8 mouse cellular contexts compared by ENCODE assay signal in genomic region chr6:115360776-115361605, GRCm38 (mm10). TPM values are rescaled to one million over a fixed set of nuclear protein-coding genes. Genes with fewer than 3 reads are reported as not detected.
DNase-seq lines count a peak whose midpoint lies in the region; ATAC-seq and TF ChIP-seq lines count a peak whose summit lies in the region.

TSS of gene Pparg (plus strand) at chr6:115360951.

- peak; percentile 21 for DNase-seq in ES-E14 (ENCODE audit: low read depth, low spot score)
- no peak for DNase-seq in heart, postnatal 0 days (ENCODE audit: low spot score)
- DNase-seq in kidney, postnatal 36 days: peak; percentile 39 to 79
- DNase-seq in lung, postnatal 0 days (ENCODE audit: low spot score): peak; percentile 58
- DNase-seq in ovary, postnatal 14 days (ENCODE audit: low spot score): peak; percentile 13
- DNase-seq in urinary bladder, postnatal 25 days (ENCODE audit: low spot score): peak; percentile 60

- TF ChIP-seq EP300 in heart, postnatal 0 days (IDR thresholded peaks at IDR 0.05; ENCODE audit: low read depth): no peak
- no peak for TF ChIP-seq EP300 in lung, postnatal 0 days (IDR thresholded peaks at IDR 0.05)

- no peaks in the 10 kb centered on the region for H3K9me3 ChIP-seq in ES-E14 (ENCODE audit: control insufficient read depth, insufficient read depth, low read depth, low read length)
- no peaks in the 10 kb centered on the region for H3K9me3 ChIP-seq in forebrain, embryonic 15.5 days
- H3K9me3 ChIP-seq in heart, postnatal 0 days (replicated peaks; ENCODE audit: control insufficient read depth, low read length): peaks cover 6% of the 10 kb centered on the region; the same call in 1 of the 2 replicates
- H3K9me3 ChIP-seq in lung, postnatal 0 days (ENCODE audit: low read length): no peaks in the 10 kb centered on the region

- peaks cover 0 to 2% of the 10 kb centered on the region in 2 experiments; a peak in 1 of 4 replicates for H3K4me1 ChIP-seq in ES-E14 (ENCODE audit: control insufficient read depth in 2 of 2, insufficient read depth in 2 of 2, low read length in 2 of 2, poor library complexity in 1 of 2)
- H3K4me1 ChIP-seq in forebrain, embryonic 15.5 days: peaks cover 15% of the 10 kb centered on the region
- H3K4me1 ChIP-seq in heart, postnatal 0 days (ENCODE audit: control insufficient read depth, insufficient read depth): no peaks in the 10 kb centered on the region
- H3K4me1 ChIP-seq in lung, postnatal 0 days (ENCODE audit: insufficient read depth, low read depth, low read length): 0 out of 2 replicates have a peak, but pooled peaks cover 3% of the 10 kb centered on the region

- under 1% methylated on average over 74 of the region's 76 CpGs for WGBS in forebrain, embryonic 15.5 days
- under 1% methylated on average over 72 of the region's 76 CpGs for WGBS in heart, postnatal 0 days
- WGBS in lung, postnatal 0 days: under 1% methylated on average over 65 of the region's 76 CpGs

- peak within 1 kb of the TSS; percentile 59 to 60 for H3K4me3 ChIP-seq in ES-E14 (ENCODE audit: insufficient read depth in 1 of 2, low read depth in 1 of 2, low read length in 2 of 2, poor library complexity in 1 of 2, severe bottlenecking in 1 of 2)
- peak within 1 kb of the TSS; percentile 54 for H3K4me3 ChIP-seq in forebrain, embryonic 15.5 days
- peak within 1 kb of the TSS; percentile 53 for H3K4me3 ChIP-seq in heart, postnatal 0 days (ENCODE audit: low read depth, low read length)
- peak within 1 kb of the TSS; percentile 61 for H3K4me3 ChIP-seq in lung, postnatal 0 days (ENCODE audit: low read depth, low read length)

- H3K9ac ChIP-seq in ES-E14 (ENCODE audit: insufficient read depth, low read depth, low read length, poor library complexity, severe bottlenecking): peak within 1 kb of the TSS; percentile 33; the same call in 1 of the 2 replicates
- H3K9ac ChIP-seq in forebrain, embryonic 15.5 days (replicated peaks): peak within 1 kb of the TSS; percentile 43
- peak within 1 kb of the TSS; percentile 50 for H3K9ac ChIP-seq in heart, postnatal 0 days (replicated peaks; ENCODE audit: low read depth, low read length)
- peak within 1 kb of the TSS; percentile 38; the same call in 1 of the 2 replicates for H3K9ac ChIP-seq in lung, postnatal 0 days (replicated peaks; ENCODE audit: low read depth)

- in situ Hi-C loops in ES-E14 (cut with MboI; ENCODE audit: low sequenced_read_pairs in 2 of 2, unreplicated experiment in 2 of 2): no loop called here

- H3K27ac ChIP-seq in ES-E14 (ENCODE audit: insufficient read depth, low read depth, low read length, poor library complexity, severe bottlenecking): no peak within 1 kb of the TSS
- no peak within 1 kb of the TSS for H3K27ac ChIP-seq in forebrain, embryonic 15.5 days (replicated peaks)
- H3K27ac ChIP-seq in heart, postnatal 0 days (ENCODE audit: low read depth): peak within 1 kb of the TSS; percentile 36
- no peak within 1 kb of the TSS for H3K27ac ChIP-seq in lung, postnatal 0 days (ENCODE audit: low read length)

- peak; percentile 12; the same call in 1 of the 2 replicates for TF ChIP-seq CTCF in heart, postnatal 0 days (IDR thresholded peaks at IDR 0.05; ENCODE audit: low read depth)
- peak; percentile 38 for TF ChIP-seq CTCF in lung, postnatal 0 days (IDR thresholded peaks at IDR 0.05)

- no peaks in the 10 kb centered on the region for H3K36me3 ChIP-seq in ES-E14 (ENCODE audit: control insufficient read depth, insufficient read depth, low read length, poor library complexity, severe bottlenecking)
- H3K36me3 ChIP-seq in forebrain, embryonic 15.5 days: no peaks in the 10 kb centered on the region
- no peaks in the 10 kb centered on the region for H3K36me3 ChIP-seq in heart, postnatal 0 days (replicated peaks; ENCODE audit: control insufficient read depth, insufficient read depth, low read length)
- no peaks in the 10 kb centered on the region for H3K36me3 ChIP-seq in lung, postnatal 0 days (ENCODE audit: insufficient read depth, low read length)

- H3K4me2 ChIP-seq in forebrain, embryonic 15.5 days (replicated peaks): peak within 1 kb of the TSS; percentile 99
- peak within 1 kb of the TSS; percentile 76 for H3K4me2 ChIP-seq in heart, postnatal 0 days (ENCODE audit: low read depth, low read length)
- peak within 1 kb of the TSS; percentile 95 for H3K4me2 ChIP-seq in lung, postnatal 0 days (replicated peaks; ENCODE audit: low read depth, low read length)

- H3K27me3 ChIP-seq in forebrain, embryonic 15.5 days: peaks cover 16% of the 10 kb centered on the region
- peaks cover 14% of the 10 kb centered on the region for H3K27me3 ChIP-seq in heart, postnatal 0 days (ENCODE audit: control insufficient read depth, insufficient read depth, low read length)
- peaks cover 6% of the 10 kb centered on the region; the same call in 1 of the 2 replicates for H3K27me3 ChIP-seq in lung, postnatal 0 days (replicated peaks; ENCODE audit: insufficient read depth, low read length)

- peak; percentile 72 for ATAC-seq in cerebellum, adult (ENCODE audit: insufficient number of reproducible peaks, low FRiP score, low TSS enrichment)
- peak; percentile 63 for ATAC-seq in forebrain, embryonic 15.5 days (replicated peaks)
- peak; percentile 81 for ATAC-seq in heart, postnatal 0 days (ENCODE audit: insufficient read depth, low read depth)
- ATAC-seq in lung, postnatal 0 days: peak; percentile 89

TF ChIP-seq in ES-E14, 5 proteins besides CTCF, POLR2A, EP300 and RAD21:
- TF ChIP-seq CHD2 (IDR thresholded peaks at IDR 0.05; ENCODE audit: low read depth, low read length) (no peak), ZNF384 (IDR thresholded peaks at IDR 0.05; ENCODE audit: low read depth, low read length) (no peak), HCFC1 (IDR thresholded peaks at IDR 0.05; ENCODE audit: borderline replicate concordance, insufficient read depth, low read length) (no peak), ZC3H11A (IDR thresholded peaks at IDR 0.05; ENCODE audit: borderline replicate concordance, low read depth, low read length) (no peak), MAFK (IDR thresholded peaks at IDR 0.05; ENCODE audit: insufficient read depth, low read depth, low read length) (no peak)
TF ChIP-seq in ES-E14: peak in this region for 0.

RNA-seq across cellular contexts. Expression of gene Pparg, which starts in this region (rescaled TPM):
- total RNA-seq in ES-E14 (2012; rRNA removed): 0.26 and 0.85 TPM in 2 replicates
- 0.20 TPM in 1 of 2 replicates, not detected in the other for polyA plus RNA-seq in forebrain, embryonic 15.5 days (2015; fragmentation: Nextera tagmentation; extraction: Ambion mirVana)
- 3.7 and 8.0 TPM in 2 replicates for total RNA-seq in heart, postnatal 0 days (2014; rRNA removed; ENCODE audit: low replicate concordance)
- polyA plus RNA-seq in heart, postnatal 0 days (2015; fragmentation: Nextera tagmentation; extraction: Ambion mirVana): 5.3 and 5.8 TPM in 2 replicates
- polyA plus RNA-seq in lung, postnatal 0 days (2015; fragmentation: Nextera tagmentation; extraction: Ambion mirVana): 6.7 and 7.7 TPM in 2 replicates

Comparison
In these comparisons a context has a peak if more than half of its experiments do, and no peak if none do; other contexts are left out.
1. Peak in DNase-seq, H3K4me3 ChIP-seq and H3K9ac ChIP-seq in ES-E14; RNA of the gene not detected or under 1 TPM.
2. Peak in ATAC-seq, H3K4me3 ChIP-seq, H3K9ac ChIP-seq and H3K4me2 ChIP-seq in forebrain, embryonic 15.5 days; RNA of the gene not detected or under 1 TPM.